Mouse (Mus musculus) thymus, adult 2 months (tissue): ENCODE measurements around the gene Ttc7b. TPM values are rescaled to one million over a fixed set of nuclear protein-coding genes. Genes with fewer than 3 reads are reported as not detected.

ENCODE experiments used
- DNase-seq: peaks from one replicate; pipeline ENCODE4 v3.0.0; 2021
- H3K27ac ChIP-seq: fragments of 200-500 bp; 2 replicates; pipeline ENCODE4 v1.5.1; 2012; ENCODE audit warnings: low read length, control low read depth; ENCODE audit not compliant: control insufficient read depth, insufficient read depth
- H3K27me3 ChIP-seq: fragments of 200-500 bp; 2 replicates; pipeline ENCODE4 v1.6.1; 2012; ENCODE audit warnings: mild to moderate bottlenecking, low read length, moderate library complexity, mixed read lengths; ENCODE audit not compliant: control insufficient read depth, insufficient read depth
- H3K36me3 ChIP-seq: fragments of 200-500 bp; 2 replicates; pipeline ENCODE4 v1.6.1; 2012; ENCODE audit warnings: mild to moderate bottlenecking, low read length, moderate library complexity; ENCODE audit not compliant: control insufficient read depth, insufficient read depth
- H3K4me1 ChIP-seq: fragments of 200-500 bp; replicated peaks from 2 replicates; pipeline ENCODE4 v1.6.1; 2012; ENCODE audit warnings: low read length; ENCODE audit not compliant: control insufficient read depth, insufficient read depth
- H3K4me3 ChIP-seq: fragments of 200-500 bp; 2 replicates; pipeline ENCODE4 v1.5.1; 2012; ENCODE audit warnings: mild to moderate bottlenecking, low read length, control low read depth, moderate library complexity; ENCODE audit not compliant: control insufficient read depth, insufficient read depth
- CTCF ChIP-seq: fragments of 200-500 bp; IDR thresholded peaks from 2 replicates; pipeline ENCODE4 v1.5.1; 2012; ENCODE audit warnings: mild to moderate bottlenecking, control low read depth, low read length, moderate library complexity, borderline replicate concordance; ENCODE audit not compliant: control insufficient read depth, poor library complexity, insufficient read depth; ENCODE audit errors: extremely low read depth
- POLR2A ChIP-seq: fragments of 200-500 bp; IDR thresholded peaks from 2 replicates; pipeline ENCODE4 v1.6.1; 2012; ENCODE audit warnings: mild to moderate bottlenecking, low read length, control low read depth, moderate library complexity; ENCODE audit not compliant: control insufficient read depth, poor library complexity, insufficient read depth; ENCODE audit errors: extremely low read depth
- WGBS: fragments of 180-500 bp; shearing (Covaris S2); methylation state at CpG from one replicate; pipeline ENCODE4 v1.1.7; 2018; 5-methylcytosine and 5-hydroxymethylcytosine counted together
- polyA plus RNA-seq: library from polyadenylated mRNA; depleted of rRNA; stranded (reverse); fragments of >200 nt; gene quantifications from 2 replicates; pipeline ENCODE4 v1.2.3, GENCODE M21; 2012

Ttc7b gene
- polyA plus RNA-seq, 1 experiment: 43.1 TPM

- Histone ChIP-seq H3K27ac (no peak overlapping the region), H3K4me1 (peaks cover 5% of the 10 kb centered on the region), H3K4me3 (no peak overlapping the region), H3K36me3 (no peaks in the 10 kb centered on the region), H3K27me3 (no peaks in the 10 kb centered on the region)
- DNase-seq: no peak
- 83% methylated on average over 6 of the region's 6 CpGs for WGBS
- TF ChIP-seq CTCF (no peak), POLR2A (no peak)
Measured at GRCm38 (mm10) chr12:100543437-100544193, 23.0 kb upstream of the Ttc7b start.

GRCm38 (mm10) chr12:100542494-100542893, 21.9 kb upstream of the Ttc7b start:
- Histone ChIP-seq H3K27ac (no peak overlapping the region), H3K27me3 (no peaks in the 10 kb centered on the region), H3K4me3 (no peak overlapping the region), H3K36me3 (no peaks in the 10 kb centered on the region), H3K4me1 (peaks cover 9% of the 10 kb centered on the region)
- WGBS: 97% methylated on average over 6 of the region's 6 CpGs
- TF ChIP-seq POLR2A (no peak), CTCF (no peak)
- DNase-seq: no peak

- Histone ChIP-seq H3K27ac (no peak overlapping the region), H3K36me3 (no peaks in the 10 kb centered on the region), H3K4me1 (peaks cover 10% of the 10 kb centered on the region), H3K27me3 (no peaks in the 10 kb centered on the region), H3K4me3 (no peak overlapping the region)
- WGBS: 76% methylated on average over 3 of the region's 3 CpGs
- TF ChIP-seq CTCF (no peak), POLR2A (no peak)
- DNase-seq: no peak
Measured at GRCm38 (mm10) chr12:100542076-100542475, 21.4 kb upstream of the Ttc7b start.

- TF ChIP-seq POLR2A (no peak), CTCF (no peak)
- 7% methylated on average over 9 of the region's 9 CpGs for WGBS
- no peak overlapping the region for H3K27ac ChIP-seq
- peaks cover 22% of the 10 kb centered on the region for H3K4me1 ChIP-seq
- H3K4me3 ChIP-seq: no peak overlapping the region
- H3K27me3 ChIP-seq: no peaks in the 10 kb centered on the region
- H3K36me3 ChIP-seq: no peaks in the 10 kb centered on the region
- DNase-seq: no peak
Measured at GRCm38 (mm10) chr12:100539158-100539714, 18.6 kb upstream of the Ttc7b start.

- WGBS: 47% methylated on average over 7 of the region's 7 CpGs
- Histone ChIP-seq H3K4me3 (no peak overlapping the region), H3K4me1 (peaks cover 23% of the 10 kb centered on the region), H3K36me3 (no peaks in the 10 kb centered on the region), H3K27ac (no peak overlapping the region), H3K27me3 (no peaks in the 10 kb centered on the region)
- TF ChIP-seq POLR2A (no peak), CTCF (no peak)
- no peak for DNase-seq
Measured at GRCm38 (mm10) chr12:100538445-100539157, 18.0 kb upstream of the Ttc7b start.

GRCm38 (mm10) chr12:100537091-100537490, 16.5 kb upstream of the Ttc7b start:
- Histone ChIP-seq H3K4me3 (no peak overlapping the region), H3K4me1 (peaks cover 23% of the 10 kb centered on the region), H3K27ac (no peak overlapping the region), H3K27me3 (no peaks in the 10 kb centered on the region), H3K36me3 (no peaks in the 10 kb centered on the region)
- 92% methylated on average over 11 of the region's 11 CpGs for WGBS
- TF ChIP-seq POLR2A (no peak), CTCF (no peak)
- no peak for DNase-seq
